Mouse (Mus musculus) cerebellum, adult 2 months (tissue): ENCODE data around the gene Clasp1. TPM values are rescaled to one million over a fixed set of nuclear protein-coding genes. Genes with fewer than 3 reads are reported as not detected.

ENCODE experiments used
- DNase-seq, 2 experiments: peaks; one replicate each; pipeline ENCODE4 v3.0.0; 2021
- H3K27ac ChIP-seq: fragments of 200-500 bp; 2 replicates; pipeline ENCODE4 v1.5.1; 2012; ENCODE audit warnings: low read length, control low read depth, inconsistent platforms; ENCODE audit not compliant: insufficient read depth
- H3K27me3 ChIP-seq: fragments of 200-500 bp; 2 replicates; pipeline ENCODE4 v1.6.1; 2012; ENCODE audit warnings: inconsistent platforms, mild to moderate bottlenecking, low read length, moderate library complexity; ENCODE audit not compliant: control insufficient read depth, insufficient read depth
- H3K4me1 ChIP-seq: fragments of 200-500 bp; 2 replicates; pipeline ENCODE4 v1.6.1; 2011; ENCODE audit warnings: low read length; ENCODE audit not compliant: control insufficient read depth, insufficient read depth
- H3K4me3 ChIP-seq: fragments of 200-500 bp; replicated peaks from 2 replicates; pipeline ENCODE3; 2011; ENCODE audit warnings: mild to moderate bottlenecking, low read depth, low read length, control low read depth; ENCODE audit not compliant: insufficient read depth
- CTCF ChIP-seq: fragments of 200-500 bp; IDR thresholded peaks from 2 replicates; pipeline ENCODE4 v1.5.1; 2011; ENCODE audit warnings: low read depth, mild to moderate bottlenecking, control low read depth, low read length, moderate library complexity, borderline replicate concordance; ENCODE audit not compliant: insufficient read depth
- POLR2A ChIP-seq: fragments of 200-500 bp; IDR thresholded peaks from 2 replicates; pipeline ENCODE4 v1.6.1; 2011; ENCODE audit warnings: low read length, control low read depth, borderline replicate concordance; ENCODE audit not compliant: insufficient read depth
- WGBS: fragments of 180-500 bp; shearing (Covaris S2); methylation state at CpG from one replicate; pipeline ENCODE4 v1.1.7; 2018; 5-methylcytosine and 5-hydroxymethylcytosine counted together
- polyA plus RNA-seq: library from polyadenylated mRNA; depleted of rRNA; stranded (reverse); fragments of >200 nt; gene quantifications from 2 replicates; pipeline ENCODE4 v1.2.3, GENCODE M21; 2012

The Clasp1 gene
- polyA plus RNA-seq, 1 experiment: 63.7 TPM

DNA sequence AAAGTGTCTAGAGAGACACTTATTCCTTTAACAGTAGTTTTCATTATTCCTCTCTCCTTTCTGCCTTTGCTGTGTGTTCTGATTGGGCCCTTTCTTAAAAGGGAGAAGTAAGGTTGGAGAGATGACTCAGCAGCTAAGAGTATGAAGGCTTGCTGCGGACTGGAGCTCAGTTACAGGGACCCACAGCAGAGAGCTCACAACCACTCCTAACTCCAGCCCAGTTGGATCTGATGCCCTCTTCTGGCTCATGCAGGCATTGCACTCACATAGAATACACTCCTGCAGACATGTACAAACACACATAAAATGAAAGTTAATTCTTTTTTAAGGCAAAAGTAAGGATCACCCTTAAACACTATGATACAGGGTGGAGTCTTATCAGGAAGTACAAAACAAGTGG is 140.4 kb downstream of the Clasp1 start:
- H3K27ac ChIP-seq: no peak overlapping the region

DNA sequence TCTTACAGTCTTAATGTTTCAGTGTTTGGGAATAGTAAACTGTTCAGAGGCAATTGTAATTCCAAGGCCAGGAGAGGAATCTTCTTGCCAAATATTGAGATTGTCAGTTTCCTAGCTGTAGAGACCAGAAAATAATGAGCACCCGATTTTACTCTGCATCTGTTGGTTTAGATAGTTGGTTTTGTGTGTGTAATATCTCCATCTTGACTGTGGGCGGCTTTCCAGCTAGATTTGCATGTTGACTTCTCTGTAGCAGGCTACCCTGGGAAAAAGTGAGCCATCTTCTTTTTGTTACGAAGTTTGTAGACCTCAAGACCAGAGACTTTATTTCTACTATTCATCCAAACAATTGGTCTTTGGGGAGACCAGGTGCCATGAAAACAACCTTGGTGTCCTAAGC is 142.4 kb downstream of the Clasp1 start:
- Histone ChIP-seq H3K27me3 (no peaks in the 10 kb centered on the region), H3K27ac (no peak overlapping the region), H3K4me3 (no peak overlapping the region), H3K4me1 (peaks cover 8% of the 10 kb centered on the region)
- no peak for DNase-seq
- no peak for TF ChIP-seq CTCF
- WGBS: 88% methylated on average over 3 of the region's 3 CpGs

More for the DNA sequence above, 140.4 kb downstream of the Clasp1 start:
- 93% methylated on average over 1 of the region's 1 CpGs for WGBS
- no peak for TF ChIP-seq POLR2A
- TF ChIP-seq CTCF: peak; percentile 8; the same call in 1 of the 2 replicates
- no peaks in the 10 kb centered on the region for H3K27me3 ChIP-seq
- H3K4me3 ChIP-seq: no peak overlapping the region
- H3K4me1 ChIP-seq: no peaks in the 10 kb centered on the region
- DNase-seq: no peak

DNA sequence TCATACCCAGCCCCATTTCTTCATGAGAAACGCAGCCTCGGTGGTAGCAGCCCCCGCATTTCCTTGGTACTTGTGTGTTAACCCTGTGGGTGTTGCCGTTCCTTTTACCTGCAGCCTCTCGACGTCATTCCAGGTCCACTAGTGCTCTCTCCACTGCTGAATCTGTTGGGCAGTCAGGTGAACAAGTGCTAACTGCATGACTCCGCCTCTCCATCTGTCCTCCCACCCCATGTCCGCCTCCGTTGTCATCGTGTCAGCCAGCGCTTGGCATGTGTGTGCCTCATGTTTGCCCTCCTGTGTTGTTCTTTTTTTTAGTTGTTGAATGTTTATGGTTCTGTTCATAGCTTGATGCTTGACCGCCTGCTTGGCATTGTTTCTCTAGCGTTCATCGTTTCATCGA is 147.2 kb downstream of the Clasp1 start:
- DNase-seq: peak; percentile 61 to 72
- H3K4me3 ChIP-seq: no peak overlapping the region
- no peak overlapping the region for H3K27ac ChIP-seq
- no peaks in the 10 kb centered on the region for H3K27me3 ChIP-seq
- TF ChIP-seq CTCF (no peak), POLR2A (no peak)
- WGBS: 37% methylated on average over 15 of the region's 15 CpGs
- peaks cover 12% of the 10 kb centered on the region for H3K4me1 ChIP-seq

DNA sequence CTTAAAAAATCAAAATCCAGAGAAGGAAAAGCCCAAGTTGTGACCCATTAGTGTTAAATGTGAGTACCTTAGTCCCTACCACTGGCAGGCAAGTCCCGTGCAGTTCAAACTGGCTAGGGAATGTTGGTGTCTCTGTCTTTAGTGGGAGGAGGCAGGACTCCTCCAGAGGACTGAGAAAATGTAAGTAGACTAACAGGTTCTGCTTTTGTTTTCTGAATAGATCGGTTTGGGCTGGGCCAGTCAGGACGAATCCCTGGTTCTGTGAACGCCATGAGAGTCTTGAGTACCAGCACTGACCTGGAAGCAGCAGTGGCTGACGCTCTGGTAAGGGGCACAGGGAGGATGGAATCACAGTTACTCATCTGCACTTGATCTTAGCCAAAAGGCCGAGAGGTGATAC is 150.2 kb downstream of the Clasp1 start:
- H3K27ac ChIP-seq: no peak overlapping the region
- TF ChIP-seq CTCF (no peak), POLR2A (no peak)
- no peaks in the 10 kb centered on the region for H3K27me3 ChIP-seq
- WGBS: 91% methylated on average over 6 of the region's 6 CpGs
- H3K4me3 ChIP-seq: no peak overlapping the region
- H3K4me1 ChIP-seq: peaks cover 12% of the 10 kb centered on the region
- DNase-seq: no peak

DNA sequence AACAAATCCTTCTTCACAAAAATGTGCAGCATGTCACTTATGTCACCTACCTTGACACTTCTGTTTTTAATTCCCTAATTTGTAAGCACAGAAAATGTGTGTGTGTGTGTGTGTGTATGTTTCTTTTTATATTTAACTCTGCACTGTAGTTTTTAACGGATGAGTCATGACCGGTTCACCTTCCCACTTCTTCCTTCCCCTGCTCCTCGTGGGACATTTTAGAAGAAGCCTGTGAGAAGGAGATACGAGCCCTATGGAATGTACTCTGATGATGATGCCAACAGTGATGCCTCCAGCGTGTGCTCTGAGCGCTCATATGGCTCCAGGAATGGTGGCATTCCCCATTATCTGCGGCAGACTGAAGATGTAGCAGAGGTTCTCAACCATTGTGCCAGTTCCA is 154.0 kb downstream of the Clasp1 start:
- TF ChIP-seq CTCF (no peak), POLR2A (no peak)
- Histone ChIP-seq H3K27me3 (no peaks in the 10 kb centered on the region), H3K27ac (no peak overlapping the region), H3K4me3 (no peak overlapping the region), H3K4me1 (no peaks in the 10 kb centered on the region; the same call in 1 of the 2 replicates)
- WGBS: 90% methylated on average over 7 of the region's 7 CpGs
- no peak for DNase-seq

DNA sequence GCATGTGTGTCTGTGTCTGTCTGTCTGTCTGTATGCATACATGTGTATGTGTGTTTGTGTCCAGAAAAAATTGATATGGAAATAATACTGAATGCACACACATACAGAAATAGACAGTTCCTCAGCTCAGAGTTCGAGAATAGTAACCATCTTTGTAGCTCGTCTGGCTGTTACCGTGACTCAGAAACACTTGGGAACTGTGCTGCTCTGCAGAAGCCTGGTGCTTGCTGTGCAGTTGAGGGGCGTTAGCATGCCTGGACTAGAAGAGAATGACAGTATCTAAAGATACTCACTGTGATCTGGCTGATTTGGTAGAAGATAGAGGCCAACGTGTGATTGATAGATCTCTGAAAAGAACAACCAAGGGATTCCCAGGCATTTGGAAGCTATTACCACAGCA is 159.9 kb downstream of the Clasp1 start:
- DNase-seq: no peak
- no peak for TF ChIP-seq POLR2A
- TF ChIP-seq CTCF: no peak
- no peak overlapping the region for H3K27ac ChIP-seq
- 93% methylated on average over 5 of the region's 5 CpGs for WGBS
- no peaks in the 10 kb centered on the region for H3K4me1 ChIP-seq
- no peaks in the 10 kb centered on the region for H3K27me3 ChIP-seq
- H3K4me3 ChIP-seq: no peak overlapping the region

DNA sequence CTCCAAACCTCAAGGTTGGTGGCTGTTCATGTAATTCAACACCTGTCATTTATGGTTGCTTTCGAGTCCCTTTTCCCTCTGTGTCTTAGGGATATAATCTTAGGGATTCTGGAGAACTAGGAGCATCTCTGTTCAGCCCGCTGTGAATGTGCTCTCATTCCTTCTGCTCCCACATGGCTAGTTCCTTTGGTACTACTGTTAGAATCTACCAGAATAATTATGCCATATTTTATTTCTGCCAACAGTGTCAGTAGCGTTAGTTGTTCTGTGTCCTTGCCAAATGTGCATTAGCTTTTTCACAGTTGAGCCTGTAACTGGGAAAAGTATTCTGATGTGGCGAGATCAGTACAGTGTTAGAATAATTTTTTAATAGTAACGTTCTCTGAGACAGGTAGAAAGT is 162.3 kb downstream of the Clasp1 start:
- 82% methylated on average over 5 of the region's 5 CpGs for WGBS
- no peaks in the 10 kb centered on the region for H3K4me1 ChIP-seq
- no peak overlapping the region for H3K27ac ChIP-seq
- H3K27me3 ChIP-seq: no peaks in the 10 kb centered on the region
- no peak for DNase-seq
- no peak for TF ChIP-seq CTCF
- no peak for TF ChIP-seq POLR2A
- no peak overlapping the region for H3K4me3 ChIP-seq

DNA sequence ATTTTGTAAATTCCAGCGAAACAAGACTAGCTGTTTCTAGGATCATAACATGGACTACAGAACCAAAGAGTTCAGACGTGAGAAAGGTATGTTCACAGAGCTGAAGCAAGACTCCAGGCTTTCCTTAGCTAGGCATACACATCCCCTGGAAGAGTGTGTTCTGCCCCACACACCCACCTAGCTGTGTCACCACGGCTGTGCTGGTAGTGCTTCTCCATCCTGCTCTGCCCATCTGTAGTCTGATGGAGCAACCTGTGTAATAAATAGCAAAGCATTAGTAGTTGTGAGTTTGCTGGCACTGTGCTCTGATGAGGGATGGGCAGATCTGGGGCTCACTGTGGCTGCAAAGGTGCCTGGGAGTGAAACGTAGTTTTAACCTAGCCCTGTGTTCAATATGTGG is 163.2 kb downstream of the Clasp1 start:
- H3K27me3 ChIP-seq: no peaks in the 10 kb centered on the region
- no peak overlapping the region for H3K4me3 ChIP-seq
- no peaks in the 10 kb centered on the region for H3K4me1 ChIP-seq
- no peak overlapping the region for H3K27ac ChIP-seq
- no peak for DNase-seq
- no peak for TF ChIP-seq POLR2A
- no peak for TF ChIP-seq CTCF
- 92% methylated on average over 4 of the region's 4 CpGs for WGBS
